Mouse (Mus musculus): ENCODE data around the gene Plcl1.

Plcl1 gene

DNA sequence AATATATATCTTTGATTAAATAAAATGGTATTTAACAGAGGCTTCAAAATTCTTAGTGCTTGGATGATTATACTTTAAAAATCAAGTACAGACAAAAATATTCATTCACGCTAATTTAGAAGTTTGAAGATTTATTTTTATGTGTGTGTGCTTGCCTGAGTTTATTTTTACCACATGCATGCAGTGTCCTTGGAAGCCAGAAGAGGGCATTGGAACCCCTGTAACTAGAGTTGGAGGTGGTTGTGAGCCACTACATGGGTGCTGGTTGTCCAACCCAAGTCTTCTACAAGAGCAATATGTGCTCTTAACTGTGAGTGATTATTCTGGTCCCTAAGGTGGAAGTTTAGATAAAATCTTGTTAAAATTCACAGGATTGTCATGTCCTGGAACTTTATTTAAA lies 24.0 kb downstream of the Plcl1 start:
- ChIA-PET POLR2A (no interaction called here), CTCF (no interaction called here)

DNA sequence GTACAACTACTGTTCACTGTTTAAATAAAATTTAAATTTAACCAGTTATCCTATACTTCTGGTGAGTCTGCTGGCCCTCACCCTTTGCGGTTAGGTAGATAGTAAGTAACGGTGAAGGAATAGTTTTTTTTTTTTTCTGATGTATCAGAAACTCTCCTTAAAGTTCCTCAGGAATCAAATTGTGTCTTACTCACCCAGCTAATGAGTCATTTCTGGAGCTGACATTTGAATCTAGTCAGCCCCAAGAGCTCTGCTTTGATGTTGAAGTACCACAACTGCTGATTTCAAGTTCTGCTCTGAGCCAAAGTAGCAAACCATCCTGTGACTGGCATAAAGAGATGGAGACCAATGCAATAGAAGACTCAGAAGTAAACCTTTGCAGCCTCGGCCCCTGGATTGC lies 24.9 kb downstream of the Plcl1 start:
- ChIA-PET CTCF (no interaction called here), POLR2A (no interaction called here)

DNA sequence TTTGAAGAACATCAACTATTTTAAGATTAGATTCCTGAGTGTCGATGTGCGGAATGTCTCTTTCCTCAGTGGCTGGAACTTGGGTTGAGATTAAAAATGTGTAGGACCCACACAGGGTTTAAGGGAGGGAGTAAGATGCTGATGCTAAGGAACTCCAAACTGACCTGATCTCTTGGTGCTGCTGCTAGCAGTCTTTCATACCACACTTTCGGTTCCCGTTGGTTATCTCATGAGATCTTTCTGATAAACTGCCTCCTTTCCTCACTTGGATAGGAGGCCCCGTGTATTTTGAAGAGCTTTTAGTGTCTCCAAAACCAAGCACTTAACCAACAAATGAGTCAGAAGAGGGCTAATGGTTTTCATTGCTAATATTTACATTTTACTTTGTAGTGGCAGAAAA lies 30.9 kb downstream of the Plcl1 start:
- POLR2A ChIA-PET: no interaction called here
- CTCF ChIA-PET: no interaction called here

DNA sequence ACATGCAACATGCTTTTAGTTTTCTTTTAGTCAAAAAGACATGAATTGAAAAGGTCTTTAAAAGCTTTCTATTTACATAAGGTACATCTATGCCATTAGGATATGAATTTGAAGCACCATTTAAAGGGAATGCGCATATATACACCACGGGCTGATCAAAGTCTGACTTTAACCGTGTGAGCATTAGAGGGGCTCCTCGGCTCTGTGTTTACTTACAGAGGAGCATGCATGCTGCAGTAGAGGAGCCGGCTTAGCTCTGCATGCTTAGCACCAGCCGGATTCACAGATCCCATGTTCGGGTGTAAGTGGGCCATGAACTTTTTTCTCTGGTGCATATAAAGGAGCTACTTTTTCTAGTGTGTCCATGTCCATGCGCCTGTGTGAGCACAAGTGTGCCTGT lies 31.4 kb downstream of the Plcl1 start:
- POLR2A ChIA-PET: no interaction called here

DNA sequence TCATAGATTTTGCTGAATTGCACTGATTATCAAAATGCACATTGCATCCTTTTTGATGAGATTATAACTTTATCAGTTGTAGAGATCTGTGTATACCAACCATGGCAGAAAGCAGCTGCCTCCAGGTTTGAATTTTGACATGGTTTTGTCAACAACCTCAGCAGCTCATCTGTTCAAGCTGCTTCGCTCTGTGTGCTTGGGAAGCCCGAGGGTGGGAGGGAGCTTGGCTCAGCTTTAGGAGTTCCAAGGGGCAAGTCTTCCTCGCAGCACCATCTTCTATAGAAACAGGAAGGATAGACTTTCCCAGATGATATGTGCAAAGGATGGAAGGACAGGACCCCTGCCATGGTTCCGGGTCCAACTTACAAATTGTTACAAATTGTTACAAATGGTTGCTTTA lies 32.9 kb downstream of the Plcl1 start:
- ChIA-PET CTCF (no interaction called here), POLR2A (no interaction called here)

More for the DNA sequence above, 31.4 kb downstream of the Plcl1 start:
- CTCF ChIA-PET: no interaction called here

DNA sequence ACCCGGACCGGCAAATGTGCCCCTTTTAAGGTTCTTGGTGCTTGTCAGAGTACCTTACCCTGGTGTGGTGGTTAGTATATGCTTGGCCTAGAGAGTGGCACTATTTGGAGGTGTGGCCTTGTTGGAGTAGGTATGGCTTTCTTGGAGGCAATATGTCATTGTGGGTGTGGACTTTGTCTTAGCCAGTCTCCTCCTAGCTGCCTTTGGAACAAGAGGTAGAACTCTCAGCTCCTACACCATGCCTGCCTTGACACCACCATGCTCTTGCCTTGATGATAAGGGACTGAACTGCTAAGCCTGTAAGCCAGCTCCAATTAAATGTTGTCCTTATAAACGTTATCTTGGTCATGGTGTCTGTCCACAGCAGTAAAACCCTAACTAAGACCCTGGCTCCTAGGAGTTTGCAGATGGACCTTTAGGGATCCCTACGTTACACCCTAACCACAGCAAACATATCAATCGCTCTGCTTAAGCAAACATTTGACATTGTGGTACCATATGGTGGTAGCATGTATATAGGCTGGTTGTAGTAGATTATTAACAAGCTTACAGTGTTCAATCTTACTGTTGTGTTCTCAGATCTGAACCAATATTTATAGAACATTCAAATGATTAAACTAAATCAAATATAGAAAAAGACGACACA lies 39.4 kb downstream of the Plcl1 start:
- CTCF ChIA-PET: interaction anchor here in 1 of 4 experiments (0.9 kb wide), 1 partner anchor 612 kb away, joined by 3 read pairs; no protein-coding TSS in a partner anchor
- POLR2A ChIA-PET: no interaction called here

DNA sequence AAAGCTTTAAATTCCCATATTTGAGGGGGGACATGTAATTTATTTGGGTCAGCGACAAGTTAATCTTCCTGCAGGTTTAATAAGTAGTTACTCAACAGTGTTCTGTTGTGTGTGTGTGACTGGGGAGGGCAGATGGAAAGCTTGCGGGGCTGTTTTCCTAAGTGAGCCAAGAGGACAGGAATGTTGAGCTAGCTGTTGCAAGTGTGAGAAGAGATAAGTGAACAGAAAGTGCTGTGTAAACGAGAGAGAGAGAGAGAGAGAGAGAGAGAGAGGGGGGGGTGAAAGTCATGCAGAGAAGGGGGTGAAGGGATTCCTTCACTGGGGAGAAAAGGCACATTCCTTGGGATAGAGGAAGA lies 39.9 kb downstream of the Plcl1 start:
- CTCF ChIA-PET: interaction anchor here in 1 of 4 experiments (0.9 kb wide), 1 partner anchor 613 kb away, joined by 3 read pairs; no protein-coding TSS in a partner anchor
- POLR2A ChIA-PET: no interaction called here

DNA sequence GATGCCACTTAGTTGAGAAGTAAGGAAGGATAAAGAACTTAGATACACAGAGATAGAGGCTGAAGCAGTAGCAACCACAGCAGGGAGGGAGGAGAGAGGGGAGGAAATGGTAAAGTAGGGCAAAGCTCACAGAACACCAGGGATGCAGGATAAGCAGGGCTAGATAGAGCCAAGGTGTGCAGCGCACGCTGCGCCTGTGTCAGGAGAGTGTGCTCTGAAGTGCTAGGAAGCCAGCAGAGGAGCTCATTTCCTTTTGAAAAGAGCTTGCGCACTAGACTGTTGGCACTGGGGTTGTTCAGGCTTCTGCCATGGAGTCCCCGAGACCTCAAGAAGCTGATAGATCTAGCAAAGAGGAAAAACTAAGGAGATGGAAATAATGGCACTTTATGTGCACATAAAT lies 40.6 kb downstream of the Plcl1 start:
- POLR2A ChIA-PET: no interaction called here
- CTCF ChIA-PET: no interaction called here

DNA sequence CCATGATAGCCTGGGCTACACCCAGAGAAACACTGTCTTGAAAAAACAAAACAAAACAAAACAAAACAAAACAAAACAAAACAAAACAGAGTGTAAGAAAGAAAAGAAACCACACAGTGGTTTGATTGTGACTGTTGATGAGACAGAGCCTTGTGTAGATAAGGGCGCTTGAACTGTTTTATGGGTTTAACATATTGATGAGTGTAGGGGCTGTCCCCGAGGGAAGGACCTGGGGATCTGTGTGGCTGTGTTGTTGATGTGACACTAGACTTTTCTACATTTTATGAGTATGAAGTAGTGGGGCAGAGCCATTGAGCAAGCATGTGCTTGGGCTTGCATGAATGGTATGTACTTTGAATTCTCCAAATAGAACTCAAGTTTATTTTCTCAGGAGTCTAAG lies 41.2 kb downstream of the Plcl1 start:
- ChIA-PET CTCF (interaction anchor here in 1 of 4 experiments (0.7 kb wide), 1 partner anchor 418 kb away, joined by 3 read pairs; no protein-coding TSS in a partner anchor), POLR2A (interaction anchor here in 1 of 4 experiments (0.7 kb wide), 1 partner anchor 110 kb away, joined by 3 read pairs; no protein-coding TSS in a partner anchor)

DNA sequence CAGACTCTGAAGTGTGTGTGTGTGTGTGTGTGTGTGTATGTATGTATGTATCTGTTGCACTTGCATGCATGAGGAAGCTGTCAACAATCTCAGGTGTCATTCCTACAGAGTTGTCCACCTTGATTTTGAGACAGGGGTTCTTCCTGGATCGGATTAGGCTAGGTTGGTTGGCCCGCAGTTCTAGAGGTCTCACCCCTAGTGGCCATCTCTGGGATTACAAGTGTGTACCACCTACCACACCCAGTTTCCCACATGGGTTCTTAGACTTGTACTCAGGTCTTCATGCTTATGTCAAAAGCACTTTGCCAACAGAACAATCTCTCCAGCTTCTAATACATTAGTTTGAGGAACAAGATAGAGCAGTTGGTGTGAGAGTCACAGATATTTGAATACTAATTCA lies 41.9 kb downstream of the Plcl1 start:
- ChIA-PET POLR2A (interaction anchor here in 1 of 4 experiments (0.7 kb wide), 1 partner anchor 111 kb away, joined by 3 read pairs; no protein-coding TSS in a partner anchor), CTCF (interaction anchor here in 1 of 4 experiments (0.7 kb wide), 1 partner anchor 418 kb away, joined by 3 read pairs; no protein-coding TSS in a partner anchor)

DNA sequence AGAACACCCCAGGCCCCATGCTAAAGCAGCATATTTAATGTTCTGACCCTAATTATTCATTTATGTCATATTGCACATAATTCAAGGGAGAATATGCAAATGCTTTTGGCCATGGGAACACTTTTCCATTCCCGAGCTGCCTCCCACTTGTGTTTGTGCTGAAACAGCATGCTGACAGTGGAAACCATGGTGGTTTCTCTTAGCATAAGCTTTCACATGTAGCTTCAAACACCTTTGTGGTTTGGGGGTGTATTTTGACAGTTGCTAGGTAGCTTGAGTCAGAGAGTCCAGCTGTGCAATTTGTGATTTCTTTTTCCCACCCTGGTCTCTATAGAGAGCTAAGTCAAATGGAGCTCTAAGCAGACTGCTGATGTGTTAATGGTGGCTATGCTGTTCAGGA lies 42.4 kb downstream of the Plcl1 start:
- ChIA-PET POLR2A (no interaction called here), CTCF (no interaction called here)

DNA sequence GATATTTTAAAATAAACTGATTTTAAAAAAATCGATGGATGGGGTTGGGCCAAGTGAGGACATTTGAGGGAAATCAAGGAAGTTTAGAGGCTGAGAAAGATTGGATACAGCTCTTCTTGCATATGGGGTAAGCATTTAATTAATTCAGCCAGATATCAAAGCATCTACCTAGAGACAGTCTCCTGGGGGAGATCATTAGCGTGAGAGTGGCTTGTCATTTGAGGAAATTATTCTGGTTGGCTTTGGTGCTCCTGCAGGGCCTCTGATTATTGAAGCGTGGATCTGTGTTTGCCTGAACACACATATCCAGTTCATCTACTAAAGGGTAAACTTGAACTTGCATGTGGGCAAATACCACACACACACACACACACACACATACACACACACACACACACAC lies 44.1 kb downstream of the Plcl1 start:
- ChIA-PET POLR2A (no interaction called here), CTCF (no interaction called here)

DNA sequence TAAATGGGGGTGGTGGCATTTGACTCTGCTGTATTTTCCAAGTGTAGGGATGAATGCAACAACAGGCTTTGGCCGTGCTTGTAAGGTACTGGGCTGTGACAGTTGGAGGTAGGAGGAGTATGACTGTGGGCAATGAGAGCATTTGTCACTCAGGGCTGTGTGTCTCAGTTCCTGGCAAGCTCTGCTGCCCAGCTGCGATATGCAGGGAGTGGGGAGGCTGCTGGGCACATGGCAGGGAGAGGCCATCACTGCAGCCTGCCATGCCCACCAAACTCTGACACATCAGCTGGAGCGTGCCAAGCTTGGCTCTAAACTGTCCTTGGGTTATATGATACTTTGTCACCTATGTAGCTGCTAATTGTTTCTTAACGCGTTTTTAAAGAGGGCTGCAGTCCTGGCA lies 48.4 kb downstream of the Plcl1 start:
- CTCF ChIA-PET: interaction anchor here in 1 of 4 experiments (0.8 kb wide), 1 partner anchor 91 kb away, joined by 4 read pairs; the partner anchor contains the start of gene Boll

DNA sequence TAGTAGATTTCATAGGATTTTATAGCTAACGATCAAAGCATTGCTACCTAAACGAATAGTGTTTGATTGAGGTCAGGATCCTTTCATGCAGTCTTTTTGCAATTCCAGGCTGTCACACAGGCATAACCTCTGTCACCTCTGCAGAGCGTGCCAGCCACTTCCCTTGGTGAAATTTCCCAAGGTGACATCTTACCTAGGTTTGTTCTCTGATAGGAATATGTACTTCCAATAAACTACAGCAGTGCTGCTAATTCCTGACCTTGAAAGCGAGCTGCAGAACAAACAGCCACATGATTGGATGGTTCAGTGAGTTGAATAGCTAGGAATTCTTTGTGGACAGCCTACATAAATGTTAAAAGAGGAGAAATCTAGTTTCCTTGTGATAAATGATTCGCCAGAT lies 56.6 kb downstream of the Plcl1 start:
- ChIA-PET POLR2A (no interaction called here), CTCF (no interaction called here)

More for the DNA sequence above, 48.4 kb downstream of the Plcl1 start:
- POLR2A ChIA-PET: interaction anchor here in 1 of 4 experiments (0.7 kb wide), 1 partner anchor 37 kb away, joined by 3 read pairs; no protein-coding TSS in a partner anchor

DNA sequence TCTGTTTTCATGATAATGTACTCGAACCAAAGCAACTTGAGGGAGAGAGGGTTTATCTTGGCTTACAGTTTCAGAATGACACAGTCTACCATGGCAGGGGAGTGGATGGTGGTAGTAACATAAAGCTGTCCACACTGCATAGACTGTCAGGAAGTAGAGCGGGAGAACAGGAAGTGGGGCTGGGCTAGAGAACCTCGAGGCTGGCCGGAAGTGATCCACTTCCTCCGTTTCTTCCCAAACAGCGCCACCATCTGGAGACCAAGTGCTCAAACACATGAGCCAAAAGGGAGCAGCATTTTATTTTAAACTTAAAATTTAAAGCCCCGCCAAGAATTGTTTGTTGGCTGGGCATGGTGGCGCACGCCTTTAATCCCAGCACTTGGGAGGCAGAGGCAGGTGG lies 68.0 kb downstream of the Plcl1 start:
- ChIA-PET CTCF (no interaction called here), POLR2A (interaction anchor here in 1 of 4 experiments (1.3 kb wide), 1 partner anchor 10 kb away, joined by 4 read pairs; no protein-coding TSS in a partner anchor)

DNA sequence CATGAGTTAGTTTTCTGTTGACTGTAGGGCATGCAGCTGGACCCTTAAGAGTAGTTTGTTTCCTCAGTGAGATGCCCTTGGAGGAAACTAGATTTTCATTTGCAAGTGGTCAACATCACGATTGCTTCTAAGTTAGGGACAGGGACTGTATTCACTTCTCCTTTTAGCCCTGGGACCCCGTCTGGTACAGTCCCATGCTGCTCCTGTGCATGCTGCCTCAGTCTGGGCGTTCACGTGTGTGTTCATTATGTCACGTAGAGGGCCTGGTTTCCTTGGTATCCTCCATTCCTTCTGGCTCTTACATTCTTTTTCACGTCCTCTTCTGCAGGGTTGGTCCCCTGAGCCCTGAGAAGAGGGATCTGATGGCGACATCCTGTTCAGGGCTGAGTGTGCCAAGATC lies 69.3 kb downstream of the Plcl1 start:
- POLR2A ChIA-PET: no interaction called here
- CTCF ChIA-PET: interaction anchor here in 1 of 4 experiments (1.2 kb wide), 1 partner anchor 71 kb away, joined by 4 read pairs; no protein-coding TSS in a partner anchor

DNA sequence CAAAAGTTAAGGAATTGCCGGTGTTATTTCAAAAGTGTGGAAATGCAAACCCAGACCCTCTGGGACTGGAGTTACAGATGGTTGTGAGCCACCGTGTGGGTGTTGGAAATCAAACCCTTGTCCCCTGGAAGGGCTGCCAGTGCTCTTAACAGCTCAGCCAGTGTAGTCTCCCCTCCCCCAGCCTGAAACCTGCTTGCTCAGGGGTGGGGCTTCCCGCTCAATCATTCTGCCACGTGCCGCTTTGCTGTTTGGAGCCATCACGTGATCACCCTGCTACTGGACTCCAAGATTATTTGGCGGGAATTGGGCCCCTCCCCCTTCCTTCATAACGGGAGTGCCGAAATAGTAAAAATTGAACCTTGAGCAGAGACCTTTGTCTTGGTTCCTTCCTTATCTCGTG lies 81.7 kb downstream of the Plcl1 start:
- ChIA-PET POLR2A (interaction anchor here in 1 of 4 experiments (0.7 to 1.2 kb wide), 2 partner anchors 43 to 87 kb away, joined by 3 to 4 read pairs; no protein-coding TSS in a partner anchor), CTCF (interaction anchor here in 3 of 4 experiments (0.5 to 0.6 kb wide), 3 partner anchors 39 to 473 kb away, joined by 3 to 4 read pairs (median 3); no protein-coding TSS in a partner anchor)

DNA sequence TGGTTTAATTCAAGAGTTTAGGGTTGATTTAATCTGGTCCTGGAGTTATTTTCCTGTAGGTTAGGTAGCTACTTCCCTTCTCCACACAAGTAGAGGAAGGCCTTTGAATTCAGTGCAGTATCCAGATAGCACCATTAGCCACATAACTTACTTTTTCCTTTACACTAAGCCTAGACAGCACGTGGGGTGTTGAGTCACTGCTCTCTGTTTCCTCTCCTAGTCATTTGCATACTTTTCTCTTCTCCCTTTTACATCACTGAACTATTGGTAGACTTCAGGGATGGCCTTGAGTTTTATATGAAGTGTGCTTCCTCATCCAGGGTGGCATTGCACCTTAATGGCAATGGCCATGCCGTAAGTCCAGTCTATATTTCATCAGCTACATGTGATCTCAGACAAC lies 82.5 kb downstream of the Plcl1 start:
- CTCF ChIA-PET: no interaction called here
- POLR2A ChIA-PET: interaction anchor here in 1 of 4 experiments (1.1 kb wide), 1 partner anchor 11 kb away, joined by 3 read pairs; no protein-coding TSS in a partner anchor

DNA sequence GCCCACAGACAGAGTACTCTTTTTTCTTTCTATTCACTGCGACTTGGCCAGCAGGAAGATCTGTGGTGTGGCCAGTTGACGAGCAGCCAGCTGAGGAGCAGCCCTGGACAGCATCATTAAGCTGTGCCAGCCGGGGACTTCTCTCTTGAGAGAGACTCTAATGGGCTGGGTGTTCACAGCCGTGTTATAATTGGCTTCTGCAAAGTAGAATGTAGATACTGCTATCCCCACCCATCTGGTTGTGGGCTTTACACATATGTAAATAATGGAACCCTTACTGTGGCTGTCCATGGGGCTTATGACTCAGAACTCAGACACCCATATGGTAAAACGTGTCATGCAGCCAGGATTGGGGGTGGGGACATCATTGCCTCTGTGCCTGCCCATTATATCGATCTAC lies 83.6 kb downstream of the Plcl1 start:
- CTCF ChIA-PET: no interaction called here
- POLR2A ChIA-PET: interaction anchor here in 1 of 4 experiments (0.7 kb wide), 1 partner anchor 65 kb away, joined by 3 read pairs; no protein-coding TSS in a partner anchor

DNA sequence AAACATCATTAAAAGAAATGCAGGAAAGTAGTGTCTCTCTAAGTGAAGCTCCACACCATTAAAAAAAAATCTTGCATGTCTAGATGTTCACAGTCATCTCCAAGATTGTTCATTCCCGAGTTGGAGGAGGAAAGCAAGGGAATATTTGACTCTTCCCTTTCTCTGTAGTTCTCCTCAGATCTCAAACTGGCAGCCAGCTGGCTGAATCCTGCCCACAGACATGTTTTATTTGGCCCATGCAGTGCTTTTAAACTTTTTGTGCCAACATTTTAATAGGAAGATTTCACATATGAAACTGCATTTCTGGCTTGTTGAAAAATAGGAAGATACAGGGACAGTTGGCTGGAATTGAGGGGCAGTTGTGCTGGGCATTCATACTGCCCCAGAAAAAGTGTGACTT lies 94.2 kb downstream of the Plcl1 start:
- CTCF ChIA-PET: no interaction called here
- POLR2A ChIA-PET: no interaction called here

DNA sequence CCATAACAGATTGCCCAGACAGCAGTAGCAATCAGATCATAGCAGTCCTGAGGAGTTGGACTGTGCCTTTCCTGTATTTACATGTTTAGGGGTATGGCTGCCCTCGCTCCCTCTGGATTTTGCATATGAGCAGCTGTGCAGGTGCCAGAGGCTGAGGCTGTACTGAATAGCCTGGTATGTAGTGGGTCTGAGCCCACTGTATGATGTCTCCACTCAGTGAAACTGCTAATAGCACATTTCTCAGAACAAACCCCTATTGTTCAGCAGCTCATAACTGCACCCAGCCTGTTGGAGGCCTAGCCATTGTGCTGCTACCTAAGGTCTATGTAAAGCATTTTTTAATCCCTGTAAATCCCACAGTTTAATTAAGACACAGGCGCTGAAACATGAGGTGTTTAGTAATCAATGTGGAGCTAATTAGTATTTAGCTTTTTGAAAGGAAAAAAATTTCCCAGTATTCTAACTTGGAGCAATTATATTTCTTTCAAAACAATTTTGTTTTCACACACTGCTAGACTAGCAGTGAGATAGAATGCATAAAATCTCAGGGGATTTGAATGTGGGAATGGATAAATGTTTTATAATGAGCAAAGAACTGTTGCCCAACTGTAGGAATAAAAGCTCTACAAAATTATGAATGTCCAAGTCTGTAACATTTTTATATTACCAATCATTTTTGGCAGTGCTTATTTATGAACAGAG lies 95.4 kb downstream of the Plcl1 start:
- ChIA-PET CTCF (no interaction called here), POLR2A (no interaction called here)

Data from embryonic stem cell, embryonic (primary cell).